Mouse (Mus musculus): Measurements from ENCODE around the gene Slc16a2.

DNA sequence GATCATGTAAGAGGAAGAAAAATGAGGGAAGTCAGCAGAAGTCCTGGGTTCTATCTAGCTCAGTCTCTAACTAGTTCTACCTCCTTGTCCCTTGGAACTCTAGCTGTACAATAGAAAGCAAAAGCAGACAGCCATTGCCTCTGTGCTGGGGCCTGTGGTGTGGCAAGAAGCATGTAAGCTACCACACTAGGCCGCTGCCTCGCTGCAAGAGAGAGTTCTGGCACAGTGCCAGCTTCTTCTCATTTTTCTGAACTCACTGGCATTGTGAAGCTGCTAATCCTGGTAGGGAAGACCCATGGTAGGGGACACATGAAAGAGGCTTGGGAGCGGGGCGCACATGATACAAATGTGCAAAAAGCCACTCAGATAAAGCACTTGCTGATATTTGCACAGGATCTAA, 117.8 kb downstream of the Slc16a2 start:
- TF ChIP-seq CTCF (IDR thresholded peaks at IDR 0.05; ENCODE audit: low read depth, low read length): no peak
- no peak for TF ChIP-seq POLR2A (IDR thresholded peaks at IDR 0.05; ENCODE audit: insufficient read depth, low read length)
